Mouse (Mus musculus) ES-E14 (cell line): ENCODE measurements around the gene Ergic1.

Source experiments
- CHD2 ChIP-seq: IDR thresholded peaks from 2 replicates; pipeline ENCODE4 v1.6.1; 2014; ENCODE audit warnings: mild to moderate bottlenecking, low read depth, low read length, inconsistent platforms
- HCFC1 ChIP-seq: IDR thresholded peaks from 2 replicates; pipeline ENCODE4 v1.6.1; 2012; ENCODE audit warnings: low read length, inconsistent platforms, borderline replicate concordance; ENCODE audit not compliant: insufficient read depth
- MAFK ChIP-seq: IDR thresholded peaks from 2 replicates; pipeline ENCODE4 v1.6.1; 2014; ENCODE audit warnings: mild to moderate bottlenecking, low read depth, low read length, inconsistent platforms; ENCODE audit not compliant: insufficient read depth
- ZC3H11A ChIP-seq: IDR thresholded peaks from 2 replicates; pipeline ENCODE4 v1.6.1; 2012; ENCODE audit warnings: low read depth, mild to moderate bottlenecking, inconsistent platforms, low read length, borderline replicate concordance
- ZNF384 ChIP-seq: IDR thresholded peaks from 2 replicates; pipeline ENCODE4 v1.6.1; 2012; ENCODE audit warnings: low read depth, low read length, inconsistent platforms

- TF ChIP-seq CHD2 (no peak), ZC3H11A (no peak), MAFK (no peak), HCFC1 (no peak), ZNF384 (no peak)
Observed at GRCm38 (mm10) chr17:26583606-26584005, 22.3 kb downstream of the Ergic1 start.
